In genomic region chr5:131654206-131654605, GRCm38 (mm10) we compare ENCODE assay signal across 24 mouse cellular contexts.
DNase-seq lines count a peak whose midpoint lies in the region; ATAC-seq and TF ChIP-seq lines count a peak whose summit lies in the region.
"Had no signal": no experiment of that assay in that cellular context is flagged by ENCODE, and none has a peak within 500 bp of the region (broad histone marks: within the 10 kb centered on the region; RNA-seq: fewer than 3 reads in every experiment).

No protein-coding gene starts in this region.

- TF ChIP-seq POLR2A in brain, embryonic 14.5 days (IDR thresholded peaks at IDR 0.05; ENCODE audit: borderline replicate concordance, extremely low read depth, insufficient read depth, insufficient read length, poor library complexity, severe bottlenecking): no peak

- H3K4me3 ChIP-seq in midbrain, embryonic 14.5 days (replicated peaks; ENCODE audit: low read depth, low read length): no peak overlapping the region
- no peak overlapping the region for H3K4me3 ChIP-seq in midbrain, embryonic 16.5 days (ENCODE audit: low read depth, low read length)
- H3K4me3 ChIP-seq: embryonic facial prominence, embryonic 12.5 days; forebrain, embryonic 13.5 days; forebrain, embryonic 15.5 days had no signal

- DNase-seq in embryo, embryonic 11 days: peak; percentile 30
- DNase-seq in embryo, embryonic 9.5 days (ENCODE audit: extremely low spot score): no peak
- DNase-seq in midbrain, embryonic 14.5 days: peak; percentile 58
- DNase-seq in brain, embryonic 14.5 days (ENCODE audit: low read depth): peak; percentile 61
- DNase-seq: adrenal gland, adult 8-10 months; adrenal gland, postnatal 14 days; adrenal gland, postnatal 36 days; B cell, adult 2 months; cerebellum, adult 11 months; cerebellum, adult 18-20 months; cerebellum, adult 8-10 months; cerebellum, adult 9-11 months; cerebellum, postnatal 14 days; cerebellum, postnatal 36 days; forebrain, postnatal 0 days had no signal

- H3K27me3 ChIP-seq in midbrain, embryonic 14.5 days (ENCODE audit: control insufficient read depth, insufficient read depth, low read length): 0 out of 2 replicates have a peak, but pooled peaks cover 4% of the 10 kb centered on the region
- H3K27me3 ChIP-seq in midbrain, embryonic 16.5 days (ENCODE audit: control insufficient read depth, insufficient read depth, low read depth, low read length): no peaks in the 10 kb centered on the region
- H3K27me3 ChIP-seq: CH12.LX; forebrain, embryonic 15.5 days; Patski had no signal

- no peak for TF ChIP-seq CTCF in brain, embryonic 14.5 days (IDR thresholded peaks at IDR 0.05; ENCODE audit: borderline replicate concordance, extremely low read depth, insufficient read depth, insufficient read length)

- H3K9ac ChIP-seq in midbrain, embryonic 14.5 days (replicated peaks; ENCODE audit: low read length): no peak overlapping the region
- no peak overlapping the region for H3K9ac ChIP-seq in midbrain, embryonic 16.5 days (ENCODE audit: low read depth, low read length)
- H3K9ac ChIP-seq: embryonic facial prominence, embryonic 12.5 days; forebrain, embryonic 13.5 days; forebrain, embryonic 15.5 days; forebrain, postnatal 0 days had no signal

- H3K9me3 ChIP-seq in midbrain, embryonic 14.5 days (ENCODE audit: control insufficient read depth, low read length): no peaks in the 10 kb centered on the region
- H3K9me3 ChIP-seq in midbrain, embryonic 16.5 days (replicated peaks; ENCODE audit: control insufficient read depth, low read length, poor library complexity, severe bottlenecking): no peaks in the 10 kb centered on the region
- H3K9me3 ChIP-seq: embryonic facial prominence, embryonic 12.5 days; forebrain, embryonic 13.5 days; forebrain, embryonic 15.5 days had no signal

- ATAC-seq in midbrain, embryonic 14.5 days (ENCODE audit: low FRiP score, low TSS enrichment): no peak
- ATAC-seq in midbrain, embryonic 16.5 days: no peak
- ATAC-seq: activated CD4-positive, CD25-positive, alpha-beta regulatory T cell, adult 4 months; CD4-positive, CD25-positive, alpha-beta regulatory T cell, adult 4 months; forebrain, embryonic 13.5 days; forebrain, embryonic 15.5 days; forebrain, postnatal 0 days; Patski had no signal

- 21% methylated on average over 7 of the region's 7 CpGs for WGBS in midbrain, embryonic 14.5 days
- 30% methylated on average over 7 of the region's 7 CpGs for WGBS in midbrain, embryonic 16.5 days

- H3K36me3 ChIP-seq in midbrain, embryonic 14.5 days (ENCODE audit: control insufficient read depth, insufficient read depth, low read length): no peaks in the 10 kb centered on the region
- H3K36me3 ChIP-seq in midbrain, embryonic 16.5 days (ENCODE audit: control insufficient read depth, insufficient read depth, low read length): no peaks in the 10 kb centered on the region
- H3K36me3 ChIP-seq: embryonic facial prominence, embryonic 12.5 days; forebrain, embryonic 15.5 days; G1E had no signal

- H3K4me1 ChIP-seq in midbrain, embryonic 14.5 days (ENCODE audit: control insufficient read depth, insufficient read depth, low read length): peaks cover 35% of the 10 kb centered on the region
- peaks cover 14% of the 10 kb centered on the region; the same call in 1 of the 2 replicates for H3K4me1 ChIP-seq in midbrain, embryonic 16.5 days (ENCODE audit: control insufficient read depth, insufficient read depth, low read length)

- no peak overlapping the region for H3K27ac ChIP-seq in midbrain, embryonic 14.5 days (replicated peaks; ENCODE audit: low read depth, low read length)
- no peak overlapping the region for H3K27ac ChIP-seq in midbrain, embryonic 16.5 days (ENCODE audit: low read length)
- H3K27ac ChIP-seq: embryonic facial prominence, embryonic 12.5 days; forebrain, embryonic 13.5 days; forebrain, embryonic 15.5 days had no signal

- H3K4me2 ChIP-seq in midbrain, embryonic 14.5 days (ENCODE audit: low read length): no peak overlapping the region
- H3K4me2 ChIP-seq in midbrain, embryonic 16.5 days (ENCODE audit: low read length): no peak overlapping the region
- H3K4me2 ChIP-seq: embryonic facial prominence, embryonic 12.5 days; forebrain, embryonic 13.5 days; forebrain, embryonic 15.5 days had no signal
